Mouse (Mus musculus) neural tube, embryonic 11.5 days (tissue): ENCODE measurements around the gene Gins3. TPM values are rescaled to one million over a fixed set of nuclear protein-coding genes. Genes with fewer than 3 reads are reported as not detected.
"Not testable (repeated sequence)": the region's sequence is repeated elsewhere in the genome, so short reads cannot be mapped to it uniquely, and the experiment has no call there.

Source experiments
- ATAC-seq: fragments of 200-750 bp; cut with Nextera tagmentation; 2 replicates; pipeline ENCODE4 v1.8.0; 2017; ENCODE audit warnings: moderate number of reproducible peaks, mild to moderate bottlenecking, moderate TSS enrichment, moderate library complexity; ENCODE audit not compliant: insufficient read depth, low FRiP score, low TSS enrichment
- DNase-seq: peaks from one replicate; pipeline ENCODE4 v3.0.0-alpha.2; 2015; ENCODE audit warnings: low spot score
- H3K27ac ChIP-seq: fragments of 300-500 bp; sonication (generic); 2 replicates; pipeline ENCODE4 v1.5.1; 2014; ENCODE audit warnings: low read depth, mild to moderate bottlenecking, low read length
- H3K27me3 ChIP-seq: fragments of 300-500 bp; sonication (generic); 2 replicates; pipeline ENCODE4 v1.6.1; 2014; ENCODE audit warnings: mild to moderate bottlenecking, low read length, mixed read lengths; ENCODE audit not compliant: control insufficient read depth, insufficient read depth
- H3K36me3 ChIP-seq: fragments of 300-500 bp; sonication (generic); 2 replicates; pipeline ENCODE4 v1.6.1; 2014; ENCODE audit warnings: mild to moderate bottlenecking, low read length, moderate library complexity, mixed read lengths; ENCODE audit not compliant: control insufficient read depth, insufficient read depth
- H3K4me1 ChIP-seq: fragments of 300-500 bp; sonication (generic); 2 replicates; pipeline ENCODE4 v1.6.1; 2014; ENCODE audit warnings: low read length, mixed read lengths; ENCODE audit not compliant: control insufficient read depth, insufficient read depth
- H3K4me2 ChIP-seq: fragments of 300-500 bp; sonication (generic); 2 replicates; pipeline ENCODE4 v1.6.1; 2014; ENCODE audit warnings: low read depth, mild to moderate bottlenecking, moderate library complexity
- H3K4me3 ChIP-seq: fragments of 300-500 bp; sonication (generic); 2 replicates; pipeline ENCODE4 v1.5.1; 2014; ENCODE audit warnings: low read depth, low read length
- H3K9ac ChIP-seq: fragments of 300-500 bp; sonication (generic); 2 replicates; pipeline ENCODE4 v1.6.1; 2014; ENCODE audit warnings: mild to moderate bottlenecking, low read length
- H3K9me3 ChIP-seq: fragments of 300-500 bp; sonication (generic); 2 replicates; pipeline ENCODE4 v1.6.1; 2016; ENCODE audit warnings: low read length; ENCODE audit not compliant: control insufficient read depth
- WGBS: fragments of 180-500 bp; shearing (Covaris S2); extraction: QIAGEN DNeasy Blood & Tissue Kit; methylation state at CpG from one replicate; pipeline ENCODE4 v1.1.7; 2014; 5-methylcytosine and 5-hydroxymethylcytosine counted together
- polyA plus RNA-seq: library from polyadenylated mRNA; unstranded; fragments of >200 nt; fragmentation: Nextera tagmentation; extraction: Ambion mirVana; gene quantifications from 2 replicates; pipeline ENCODE4 v1.2.1, GENCODE M21; 2014

Gins3 gene
- polyA plus RNA-seq, 1 experiment from 2014 or later: 23.5 TPM

DNA sequence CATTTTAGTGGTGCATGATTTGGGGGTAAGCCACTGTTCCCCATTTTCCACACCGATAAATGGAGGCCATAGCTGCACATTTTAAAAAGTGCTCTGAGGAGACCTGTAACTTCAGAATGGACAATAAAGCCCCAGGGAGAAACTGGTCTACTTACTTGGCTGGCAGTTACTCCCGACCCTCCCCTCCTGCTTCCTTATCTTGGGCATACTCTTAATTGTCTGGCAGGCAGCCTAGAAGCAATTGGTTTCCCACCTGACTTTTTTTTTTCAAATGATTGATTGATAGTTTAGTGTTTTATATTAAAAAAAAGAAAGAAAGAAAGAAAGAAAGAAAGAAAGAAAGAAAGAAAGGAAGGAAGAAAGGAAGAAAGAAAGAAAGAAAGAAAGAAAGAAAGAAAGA, 24.3 kb downstream of the Gins3 start:
- 51% methylated on average over 2 of the region's 2 CpGs for WGBS
- Histone ChIP-seq H3K27me3 (no peaks in the 10 kb centered on the region), H3K9ac (no peak overlapping the region), H3K4me3 (no peak overlapping the region), H3K9me3 (no peaks in the 10 kb centered on the region), H3K4me2 (no peak overlapping the region), H3K4me1 (no peaks in the 10 kb centered on the region), H3K36me3 (no peaks in the 10 kb centered on the region), H3K27ac (no peak overlapping the region)
- DNase-seq (no peak), ATAC-seq (no peak)

DNA sequence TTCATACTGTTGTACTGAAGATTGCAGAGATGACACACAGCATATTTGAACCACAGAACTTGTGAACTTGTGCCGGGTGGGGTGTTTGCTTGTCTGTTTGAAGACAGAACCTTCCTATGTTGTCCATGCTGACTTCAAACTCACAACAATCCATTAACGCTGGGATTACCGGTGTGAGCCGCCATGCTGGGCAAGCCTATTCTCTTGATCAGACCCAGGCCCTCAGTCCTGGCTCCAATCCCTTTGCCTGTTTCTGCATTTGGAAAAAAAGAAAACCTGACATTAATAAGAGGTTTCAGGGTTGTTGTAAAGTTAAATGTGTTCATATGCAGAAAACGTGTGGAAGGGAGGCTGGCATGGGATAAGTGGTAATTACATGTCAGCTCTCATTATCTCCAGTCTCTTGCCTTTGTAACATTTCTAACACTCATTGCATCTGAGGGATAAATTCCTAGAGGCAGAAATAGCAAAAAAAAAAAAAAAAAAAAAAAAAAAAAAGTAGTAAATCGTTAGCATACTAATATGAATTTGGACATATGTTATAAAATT, 27.2 kb downstream of the Gins3 start:
- Histone ChIP-seq H3K9me3 (no peaks in the 10 kb centered on the region), H3K9ac (no peak overlapping the region), H3K4me1 (no peaks in the 10 kb centered on the region), H3K36me3 (no peaks in the 10 kb centered on the region), H3K27ac (no peak overlapping the region), H3K27me3 (no peaks in the 10 kb centered on the region), H3K4me3 (no peak overlapping the region), H3K4me2 (no peak overlapping the region)
- 82% methylated on average over 6 of the region's 6 CpGs for WGBS
- no peak for DNase-seq
- ATAC-seq: no peak

DNA sequence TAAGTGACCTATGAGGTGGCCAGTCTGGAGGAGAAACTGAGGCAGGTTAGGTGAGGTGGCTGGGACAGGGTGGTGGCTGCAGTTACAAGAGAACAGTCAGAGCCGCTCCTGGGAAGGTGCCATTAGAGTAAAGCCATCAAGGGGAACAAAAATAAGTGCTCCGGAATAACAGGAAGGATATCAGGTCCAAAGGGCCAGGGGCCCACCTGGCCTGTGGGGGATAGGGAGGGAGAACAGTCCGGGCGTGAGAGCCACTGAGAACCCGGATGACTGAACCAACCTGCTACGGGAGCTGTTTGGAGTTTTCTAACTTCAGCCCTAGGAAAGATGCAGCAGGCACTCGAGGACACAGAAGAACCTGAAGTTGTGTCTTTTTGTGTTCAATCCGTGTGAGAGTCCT, 27.8 kb downstream of the Gins3 start:
- Histone ChIP-seq H3K9ac (no peak overlapping the region), H3K27me3 (no peaks in the 10 kb centered on the region), H3K4me2 (no peak overlapping the region), H3K9me3 (no peaks in the 10 kb centered on the region), H3K27ac (no peak overlapping the region), H3K36me3 (no peaks in the 10 kb centered on the region), H3K4me3 (no peak overlapping the region), H3K4me1 (no peaks in the 10 kb centered on the region)
- 75% methylated on average over 8 of the region's 8 CpGs for WGBS
- DNase-seq (no peak), ATAC-seq (no peak)

DNA sequence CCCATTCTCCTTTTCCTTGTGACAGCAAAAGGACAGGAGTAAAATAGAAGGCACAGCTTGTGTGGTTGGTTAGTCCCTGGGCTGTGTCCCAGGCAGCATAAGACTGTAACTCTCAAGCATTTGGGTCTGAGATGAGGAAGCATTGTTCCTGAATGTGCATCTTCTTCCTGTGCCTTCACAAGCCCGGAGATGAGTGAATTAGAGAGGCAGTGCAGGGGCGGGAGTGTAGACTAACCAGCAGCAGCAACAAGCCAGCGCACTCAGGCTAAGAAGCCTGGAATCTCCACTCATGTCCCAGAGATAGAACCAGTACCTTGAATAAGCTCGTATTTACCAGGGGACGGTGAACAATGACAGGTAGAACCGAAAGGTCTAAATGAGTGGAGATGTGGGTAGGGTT, 28.3 kb downstream of the Gins3 start:
- Histone ChIP-seq H3K27ac (no peak overlapping the region), H3K27me3 (no peaks in the 10 kb centered on the region), H3K4me3 (no peak overlapping the region), H3K4me1 (no peaks in the 10 kb centered on the region), H3K9me3 (no peaks in the 10 kb centered on the region), H3K36me3 (no peaks in the 10 kb centered on the region), H3K9ac (no peak overlapping the region), H3K4me2 (no peak overlapping the region)
- no peak for ATAC-seq
- DNase-seq: no peak
- 90% methylated on average over 6 of the region's 6 CpGs for WGBS

DNA sequence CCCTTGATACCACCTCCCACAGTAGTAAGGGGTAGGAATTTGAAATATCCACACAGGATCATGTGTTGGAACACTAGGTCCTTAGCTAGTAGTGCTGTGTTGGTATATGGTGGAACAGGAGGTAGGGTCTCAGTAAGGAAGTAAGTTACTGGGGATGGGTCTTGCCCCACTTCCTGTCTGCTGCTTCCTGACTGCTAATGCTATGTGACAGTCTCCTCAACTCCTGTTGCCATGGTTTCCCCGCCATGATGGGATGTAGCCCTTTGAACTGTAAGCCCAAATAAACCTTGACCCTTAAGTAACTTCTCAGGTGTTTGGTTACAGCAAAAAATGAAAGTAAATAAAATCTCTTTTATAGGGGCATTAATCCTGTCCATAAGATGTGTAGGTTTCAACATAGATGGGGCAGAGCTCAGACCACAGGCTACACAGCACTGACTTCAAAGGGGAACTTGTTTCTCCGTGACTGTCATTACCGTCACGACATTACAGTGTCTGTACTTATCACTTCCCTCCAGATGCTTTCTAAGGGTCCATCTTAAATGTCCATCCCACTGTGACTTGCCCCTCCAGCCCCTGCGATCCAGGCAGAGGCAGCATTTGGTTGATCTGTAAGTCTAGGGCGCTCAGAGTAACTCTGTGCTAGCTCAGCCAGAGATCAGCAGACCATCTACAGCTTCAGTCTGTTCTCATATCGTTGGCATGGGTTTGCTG, 29.8 kb downstream of the Gins3 start:
- no peak overlapping the region for H3K4me3 ChIP-seq
- H3K36me3 ChIP-seq: no peaks in the 10 kb centered on the region
- 88% methylated on average over 7 of the region's 7 CpGs for WGBS
- DNase-seq (no peak), ATAC-seq (no peak)
- no peaks in the 10 kb centered on the region for H3K4me1 ChIP-seq
- no peak overlapping the region for H3K27ac ChIP-seq
- no peaks in the 10 kb centered on the region for H3K27me3 ChIP-seq
- H3K9ac ChIP-seq: no peak overlapping the region
- no peak overlapping the region for H3K4me2 ChIP-seq
- H3K9me3 ChIP-seq: no peaks in the 10 kb centered on the region

DNA sequence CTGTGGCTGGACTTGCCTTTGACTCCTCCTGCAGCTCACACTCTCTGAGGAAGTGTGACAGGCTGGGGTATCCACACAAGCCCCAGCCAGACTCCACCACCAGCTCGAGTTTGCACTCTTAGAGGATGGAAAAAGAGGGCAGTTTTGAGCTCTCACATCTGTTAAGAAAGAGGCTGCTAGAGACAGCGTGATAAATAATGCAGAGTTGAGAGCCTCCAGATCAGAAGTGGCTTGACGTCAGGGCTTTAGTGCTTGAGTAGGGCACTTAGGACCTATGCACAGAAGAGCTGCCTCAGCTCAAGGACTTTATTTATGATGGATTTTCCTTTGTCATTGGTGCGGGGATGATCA, 30.3 kb downstream of the Gins3 start:
- H3K36me3 ChIP-seq: no peaks in the 10 kb centered on the region
- H3K4me3 ChIP-seq: no peak overlapping the region
- H3K27ac ChIP-seq: no peak overlapping the region
- H3K27me3 ChIP-seq: no peaks in the 10 kb centered on the region
- DNase-seq (no peak), ATAC-seq (no peak)
- H3K9me3 ChIP-seq: no peaks in the 10 kb centered on the region
- H3K4me2 ChIP-seq: no peak overlapping the region
- no peaks in the 10 kb centered on the region for H3K4me1 ChIP-seq
- no peak overlapping the region for H3K9ac ChIP-seq
- WGBS: 69% methylated on average over 4 of the region's 4 CpGs

DNA sequence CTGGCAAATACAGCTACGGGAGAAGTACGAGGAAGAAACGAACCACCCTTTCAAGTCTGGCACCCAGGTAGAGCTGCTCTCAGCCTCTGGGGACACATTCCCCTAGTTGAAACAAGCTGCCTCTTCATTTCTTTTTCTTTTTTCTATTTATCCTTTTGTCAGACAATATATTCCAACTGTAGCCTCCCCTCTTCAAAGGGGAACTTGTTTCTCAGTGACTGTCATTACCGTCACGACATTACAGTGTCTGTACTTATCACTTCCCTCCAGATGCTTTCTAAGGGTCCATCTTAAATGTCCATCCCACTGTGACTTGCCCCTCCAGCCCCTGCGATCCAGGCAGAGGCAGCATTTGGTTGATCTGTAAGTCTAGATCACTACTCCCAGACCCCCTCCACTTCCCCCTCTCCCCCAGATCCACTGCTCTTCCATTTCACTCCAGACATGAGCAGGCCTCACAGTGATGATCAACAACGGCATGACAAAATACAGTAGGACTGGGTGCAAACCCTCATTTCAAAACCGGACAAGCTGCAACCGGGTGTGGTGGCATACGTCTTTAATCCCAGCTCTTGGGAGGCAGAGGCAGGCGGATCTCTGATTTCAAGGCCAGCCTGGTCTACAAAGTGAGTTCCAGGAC, 32.7 kb downstream of the Gins3 start:
- H3K4me1 ChIP-seq, H3K4me2 ChIP-seq, H3K9ac ChIP-seq, H3K4me3 ChIP-seq, ATAC-seq, H3K9me3 ChIP-seq, H3K27me3 ChIP-seq, DNase-seq, H3K36me3 ChIP-seq, H3K27ac ChIP-seq: not testable (repeated sequence)
- 91% methylated on average over 11 of the region's 11 CpGs for WGBS

DNA sequence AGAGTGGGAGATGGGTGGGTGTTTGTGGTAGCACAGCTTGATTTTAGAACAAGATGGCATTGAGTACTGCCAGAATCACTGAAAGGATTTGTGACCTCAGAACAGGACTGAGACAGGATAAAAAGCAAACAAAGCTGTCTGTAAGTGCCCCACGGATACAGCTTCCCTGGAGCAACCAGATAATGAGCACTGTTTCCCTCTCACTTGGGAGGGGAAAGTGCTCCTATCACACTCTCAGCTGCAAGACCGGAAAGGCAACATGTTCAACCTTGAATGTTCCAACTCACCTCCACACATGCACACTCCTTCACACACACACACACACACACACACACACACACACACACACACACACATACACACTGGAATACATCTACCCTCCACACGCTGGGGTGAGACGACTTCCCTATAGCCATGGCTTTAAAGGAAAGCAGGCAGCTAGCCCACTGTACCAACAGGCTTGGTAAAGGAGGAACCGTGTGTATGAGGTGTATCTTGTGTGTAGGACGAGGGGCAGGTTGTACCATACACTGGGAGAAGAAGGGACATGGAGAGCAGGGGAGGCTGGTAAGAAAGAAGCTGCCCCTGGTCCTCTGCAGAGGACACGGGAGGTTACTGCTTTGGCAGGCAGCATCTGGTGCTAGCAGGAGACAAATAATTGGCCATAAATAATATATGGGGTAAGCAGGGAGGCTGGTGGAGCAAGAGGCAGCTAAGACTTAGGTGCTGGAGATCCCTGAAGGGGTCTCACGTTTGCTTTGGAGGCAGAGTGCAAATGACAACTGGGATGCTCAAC, 35.1 kb downstream of the Gins3 start:
- H3K4me2 ChIP-seq: no peak overlapping the region
- H3K9me3 ChIP-seq: no peaks in the 10 kb centered on the region
- no peak for DNase-seq
- H3K36me3 ChIP-seq: no peaks in the 10 kb centered on the region
- no peak; the same call in 1 of the 2 replicates for ATAC-seq
- H3K9ac ChIP-seq: no peak overlapping the region
- peak overlapping the region; percentile 49; the same call in 1 of the 2 replicates for H3K27ac ChIP-seq
- H3K4me1 ChIP-seq: no peaks in the 10 kb centered on the region
- H3K27me3 ChIP-seq: no peaks in the 10 kb centered on the region
- H3K4me3 ChIP-seq: no peak overlapping the region
- WGBS: 55% methylated on average over 8 of the region's 8 CpGs
